In genomic region chr2:6543650-6544049, GRCm38 (mm10) we compare ENCODE assay signal across 19 mouse cellular contexts.
"Had no signal": no experiment of that assay in that cellular context is flagged by ENCODE, and none has a peak within 500 bp of the region (broad histone marks: within the 10 kb centered on the region; RNA-seq: fewer than 3 reads in every experiment).

No protein-coding gene starts in this region.

- ATAC-seq: intestine, embryonic 15.5 days; midbrain, embryonic 15.5 days had no signal

- H3K36me3 ChIP-seq: kidney, embryonic 15.5 days; liver, embryonic 13.5 days; midbrain, embryonic 12.5 days had no signal

- H3K9me3 ChIP-seq: intestine, embryonic 15.5 days; kidney, embryonic 15.5 days; liver, embryonic 13.5 days; midbrain, embryonic 12.5 days; midbrain, embryonic 15.5 days; neural tube, embryonic 13.5 days had no signal

- H3K9ac ChIP-seq: intestine, embryonic 15.5 days; kidney, embryonic 15.5 days; liver, embryonic 13.5 days; midbrain, embryonic 12.5 days; midbrain, embryonic 15.5 days; neural tube, embryonic 13.5 days had no signal

- H3K27ac ChIP-seq: intestine, embryonic 15.5 days; kidney, embryonic 15.5 days; left cerebral cortex, adult 2 months; liver, embryonic 13.5 days; midbrain, embryonic 12.5 days; midbrain, embryonic 15.5 days; neural tube, embryonic 13.5 days had no signal

- H3K27me3 ChIP-seq: intestine, embryonic 15.5 days; kidney, embryonic 15.5 days; liver, embryonic 13.5 days; midbrain, embryonic 12.5 days; midbrain, embryonic 15.5 days; neural tube, embryonic 13.5 days had no signal

- H3K4me2 ChIP-seq: intestine, embryonic 15.5 days; kidney, embryonic 15.5 days; liver, embryonic 13.5 days; midbrain, embryonic 12.5 days; midbrain, embryonic 15.5 days; neural tube, embryonic 13.5 days had no signal

- DNase-seq: kidney, adult 11 months; kidney, adult 8-10 months; kidney, postnatal 10 days; kidney, postnatal 4 days; layer of hippocampus, adult 9-11 months; layer of hippocampus, postnatal 36 days; liver, embryonic 13.5 days; lung, adult 2 months; lung, postnatal 14 days; lung, postnatal 4 days; retina, postnatal 1 day; thymus, postnatal 36 days had no signal

- H3K4me3 ChIP-seq: intestine, embryonic 15.5 days; kidney, embryonic 15.5 days; left cerebral cortex, adult 2 months; liver, embryonic 13.5 days; midbrain, embryonic 12.5 days; midbrain, embryonic 15.5 days; myocyte; neural tube, embryonic 13.5 days had no signal

- H3K4me1 ChIP-seq: intestine, embryonic 15.5 days; liver, embryonic 13.5 days had no signal
